Mouse (Mus musculus) kidney, postnatal 0 days (tissue): ENCODE results near the gene Ccdc65. TPM values are rescaled to one million over a fixed set of nuclear protein-coding genes. Genes with fewer than 3 reads are reported as not detected.

Experiments used
- ATAC-seq: fragments of 200-750 bp; cut with Nextera tagmentation; replicated peaks from 2 replicates; pipeline ENCODE4 v1.8.0; 2017; ENCODE audit warnings: low read depth, moderate number of reproducible peaks, moderate TSS enrichment, moderate library complexity; ENCODE audit not compliant: low FRiP score
- DNase-seq: peaks from one replicate; pipeline ENCODE4 v3.0.0-alpha.2; 2016; ENCODE audit warnings: low spot score
- H3K27ac ChIP-seq: fragments of 300-500 bp; sonication (generic); 2 replicates; pipeline ENCODE4 v1.5.1; 2014; ENCODE audit warnings: mild to moderate bottlenecking
- H3K27me3 ChIP-seq: fragments of 300-500 bp; sonication (generic); 2 replicates; pipeline ENCODE4 v1.6.1; 2014; ENCODE audit warnings: low read length, mixed read lengths; ENCODE audit not compliant: insufficient read depth
- H3K36me3 ChIP-seq: fragments of 300-500 bp; sonication (generic); 2 replicates; pipeline ENCODE4 v1.6.1; 2014; ENCODE audit warnings: low read length, mixed read lengths; ENCODE audit not compliant: insufficient read depth
- H3K4me1 ChIP-seq: fragments of 300-500 bp; sonication (generic); replicated peaks from 2 replicates; pipeline ENCODE4 v1.6.1; 2014; ENCODE audit warnings: antibody characterized with exemption, low read length, mixed read lengths; ENCODE audit not compliant: insufficient read depth
- H3K4me2 ChIP-seq: fragments of 300-500 bp; sonication (generic); 2 replicates; pipeline ENCODE4 v1.6.1; 2014; ENCODE audit warnings: mild to moderate bottlenecking, low read length, moderate library complexity, mixed read lengths
- H3K4me3 ChIP-seq: fragments of 300-500 bp; sonication (generic); replicated peaks from 2 replicates; pipeline ENCODE4 v1.5.1; 2014; ENCODE audit warnings: low read depth, low read length
- H3K9ac ChIP-seq: fragments of 300-500 bp; sonication (generic); 2 replicates; pipeline ENCODE4 v1.6.1; 2014; ENCODE audit warnings: low read depth, low read length
- H3K9me3 ChIP-seq: fragments of 300-500 bp; sonication (generic); replicated peaks from 2 replicates; pipeline ENCODE4 v1.6.1; 2016; ENCODE audit warnings: low read length, inconsistent platforms, mixed read lengths
- CTCF ChIP-seq: IDR thresholded peaks from 2 replicates; pipeline ENCODE4 v1.5.1; 2016; ENCODE audit warnings: antibody characterized with exemption, low read depth, mild to moderate bottlenecking, moderate library complexity
- WGBS: fragments of 180-500 bp; shearing (Covaris S2); extraction: QIAGEN DNeasy Blood & Tissue Kit; methylation state at CpG from one replicate; pipeline ENCODE4 v1.1.7; 2014; 5-methylcytosine and 5-hydroxymethylcytosine counted together
- polyA plus RNA-seq: library from polyadenylated mRNA; unstranded; fragments of >200 nt; fragmentation: Nextera tagmentation; extraction: Ambion mirVana; gene quantifications from 2 replicates; pipeline ENCODE4 v1.2.1, GENCODE M21; 2015

The Ccdc65 gene
- polyA plus RNA-seq, 1 experiment from 2014 or later: 0.74 TPM

DNA sequence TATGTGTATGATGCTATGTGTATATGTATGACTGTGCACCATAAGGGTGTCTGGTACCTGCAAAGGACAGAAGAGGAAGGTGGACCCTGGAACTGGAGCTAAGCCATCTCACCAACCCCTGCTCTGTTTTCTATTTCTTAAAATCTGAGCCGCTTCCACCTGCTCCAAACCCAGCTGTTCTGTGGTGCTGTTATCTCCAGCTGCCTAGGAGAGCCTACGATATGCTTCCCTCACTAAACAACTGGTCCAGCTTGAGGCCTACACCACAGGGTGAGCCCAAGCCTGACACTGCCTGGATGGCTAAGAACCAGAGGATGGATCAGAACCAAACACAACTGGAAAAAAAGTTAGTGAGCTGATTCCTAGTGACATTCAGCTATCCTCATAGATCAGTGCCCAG is 46.1 kb downstream of the Ccdc65 start:
- Histone ChIP-seq H3K27me3 (no peaks in the 10 kb centered on the region), H3K9me3 (no peaks in the 10 kb centered on the region), H3K4me3 (no peak overlapping the region), H3K27ac (no peak overlapping the region), H3K9ac (no peak overlapping the region), H3K4me2 (no peak overlapping the region), H3K4me1 (no peaks in the 10 kb centered on the region), H3K36me3 (peaks cover 2% of the 10 kb centered on the region; the same call in 1 of the 2 replicates)
- TF ChIP-seq CTCF: no peak
- no peak for DNase-seq
- 94% methylated on average over 2 of the region's 2 CpGs for WGBS
- no peak for ATAC-seq

- H3K27me3 ChIP-seq: no peaks in the 10 kb centered on the region
- peak overlapping the region; percentile 93 for H3K4me3 ChIP-seq
- H3K9me3 ChIP-seq: no peaks in the 10 kb centered on the region
- H3K9ac ChIP-seq: peak overlapping the region; percentile 95
- WGBS: 0% methylated on average over 20 of the region's 24 CpGs
- 0 out of 2 replicates have a peak, but pooled peaks cover 6% of the 10 kb centered on the region for H3K36me3 ChIP-seq
- 0 out of 2 replicates have a peak, but pooled peaks have one; percentile 30 for TF ChIP-seq CTCF
- DNase-seq (peak; percentile 94), ATAC-seq (peak; percentile 84)
- H3K4me1 ChIP-seq: peaks cover 10% of the 10 kb centered on the region
- peak overlapping the region; percentile 94 for H3K27ac ChIP-seq
- H3K4me2 ChIP-seq: peak overlapping the region; percentile 92
These were observed 54.2 kb downstream of the Ccdc65 start for GRCm38 (mm10) chr15:98762201-98762621.

DNA sequence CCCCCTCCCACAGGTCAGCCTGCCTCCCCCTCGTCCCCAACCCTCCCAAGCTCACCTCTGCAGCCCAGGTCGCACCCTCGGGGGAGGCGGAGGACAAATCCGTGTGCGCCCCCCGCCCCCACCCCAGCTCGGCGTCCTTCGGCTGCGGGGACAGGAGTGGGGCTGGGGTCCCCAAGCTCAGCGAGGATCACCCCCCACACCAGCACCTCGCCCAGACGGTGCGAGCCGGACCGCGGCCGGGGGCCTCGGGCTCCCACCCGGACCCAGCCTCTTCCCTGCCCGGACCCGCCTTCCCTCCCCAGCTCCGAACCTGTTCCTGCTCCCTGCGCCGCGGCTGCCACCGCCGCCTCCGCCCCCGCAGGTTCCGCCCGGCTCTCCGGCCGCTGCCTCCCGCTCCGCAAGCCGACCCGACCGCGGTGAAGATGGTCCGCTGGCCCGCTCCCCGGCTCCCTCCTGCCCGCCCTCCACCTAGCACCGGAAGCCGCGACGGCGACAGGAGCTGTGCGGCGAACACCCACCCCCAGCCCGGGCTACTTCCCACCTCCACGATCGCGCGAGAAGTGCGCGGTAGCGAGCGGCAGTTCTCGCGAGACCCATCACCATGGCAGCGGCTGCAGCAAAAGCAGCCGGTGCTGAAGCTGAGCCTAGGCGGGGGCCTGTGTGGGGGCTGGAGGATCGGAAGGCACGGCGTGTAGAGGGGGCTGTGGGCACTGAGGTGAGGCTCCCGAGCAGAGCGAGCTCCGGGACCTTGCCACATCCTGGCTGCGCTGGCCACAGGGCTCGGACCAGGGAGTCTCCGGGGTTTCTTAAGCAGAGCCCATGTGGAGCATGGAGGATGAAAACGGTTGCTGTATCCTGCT is 54.9 kb downstream of the Ccdc65 start, which contains the start of gene Arf3:
Gene Arf3 (minus strand): TSS at position 545 of the 860 bp plus-strand sequence.
- peak; percentile 96 for DNase-seq
- under 1% methylated on average over 66 of the region's 76 CpGs for WGBS
- Histone ChIP-seq H3K4me2 (peak within 1 kb of the TSS; percentile 92), H3K9ac (peak within 1 kb of the TSS; percentile 95), H3K4me3 (peak within 1 kb of the TSS; percentile 93), H3K36me3 (0 out of 2 replicates have a peak, but pooled peaks cover 6% of the 10 kb centered on the region), H3K4me1 (peaks cover 10% of the 10 kb centered on the region), H3K27me3 (no peaks in the 10 kb centered on the region), H3K9me3 (no peaks in the 10 kb centered on the region), H3K27ac (peak within 1 kb of the TSS; percentile 94)
- ATAC-seq: peak; percentile 93
- TF ChIP-seq CTCF: no peak

DNA sequence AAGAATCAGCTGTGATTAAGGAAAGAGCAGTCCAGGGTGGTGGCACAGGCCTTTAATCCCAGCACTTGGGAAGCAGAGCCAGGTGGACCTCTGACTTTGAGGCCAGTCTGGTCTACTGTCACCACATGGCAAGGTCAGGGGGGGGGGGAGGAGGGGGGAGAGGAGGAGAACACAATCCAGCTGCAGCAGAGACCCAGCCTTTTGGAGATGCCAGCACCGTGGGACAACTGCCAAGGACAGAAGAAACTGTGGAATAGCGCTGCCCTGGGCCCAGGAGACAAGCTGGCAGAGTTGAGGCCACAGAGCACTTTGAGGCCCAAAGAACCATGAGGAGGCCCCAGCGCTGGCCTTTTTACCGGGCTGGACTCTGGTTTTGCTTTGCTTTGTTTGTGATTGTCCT is 57.9 kb downstream of the Ccdc65 start:
- H3K9me3 ChIP-seq: no peaks in the 10 kb centered on the region
- no peak overlapping the region for H3K4me3 ChIP-seq
- no peak for ATAC-seq
- H3K4me2 ChIP-seq: no peak overlapping the region
- H3K4me1 ChIP-seq: peaks cover 10% of the 10 kb centered on the region
- H3K9ac ChIP-seq: no peak overlapping the region
- H3K27me3 ChIP-seq: peaks cover under 1% of the 10 kb centered on the region; the same call in 1 of the 2 replicates
- 66% methylated on average over 4 of the region's 4 CpGs for WGBS
- H3K27ac ChIP-seq: no peak overlapping the region
- no peak for TF ChIP-seq CTCF
- H3K36me3 ChIP-seq: no peaks in the 10 kb centered on the region
- no peak for DNase-seq

DNA sequence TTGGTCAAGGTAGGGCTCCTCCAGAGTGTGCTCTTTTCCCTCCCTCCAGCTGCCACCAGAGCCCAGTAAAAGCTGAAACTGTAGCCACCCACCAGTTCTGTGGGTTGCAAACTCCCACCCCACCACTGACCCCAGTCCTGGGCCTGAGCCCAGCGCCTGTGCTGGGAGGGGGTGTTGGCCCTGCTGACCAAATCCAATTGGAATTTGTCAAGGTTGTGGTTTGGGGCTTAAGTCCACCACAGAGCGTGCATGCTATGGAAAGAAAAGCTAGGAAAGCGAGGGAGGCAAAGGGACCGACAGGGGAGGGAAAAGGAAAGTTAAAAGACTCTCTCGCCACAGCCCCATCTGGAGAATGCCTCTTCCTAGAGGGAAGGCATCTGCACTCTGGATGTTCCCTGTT is 60.3 kb downstream of the Ccdc65 start:
- Histone ChIP-seq H3K4me2 (no peak overlapping the region), H3K27ac (no peak overlapping the region), H3K9me3 (no peaks in the 10 kb centered on the region), H3K27me3 (peaks cover 16% of the 10 kb centered on the region), H3K9ac (no peak overlapping the region), H3K4me1 (peaks cover 5% of the 10 kb centered on the region; the same call in 1 of the 2 replicates), H3K4me3 (no peak overlapping the region), H3K36me3 (no peaks in the 10 kb centered on the region)
- DNase-seq (no peak), ATAC-seq (no peak)
- no peak for TF ChIP-seq CTCF
- WGBS: 18% methylated on average over 5 of the region's 5 CpGs

DNA sequence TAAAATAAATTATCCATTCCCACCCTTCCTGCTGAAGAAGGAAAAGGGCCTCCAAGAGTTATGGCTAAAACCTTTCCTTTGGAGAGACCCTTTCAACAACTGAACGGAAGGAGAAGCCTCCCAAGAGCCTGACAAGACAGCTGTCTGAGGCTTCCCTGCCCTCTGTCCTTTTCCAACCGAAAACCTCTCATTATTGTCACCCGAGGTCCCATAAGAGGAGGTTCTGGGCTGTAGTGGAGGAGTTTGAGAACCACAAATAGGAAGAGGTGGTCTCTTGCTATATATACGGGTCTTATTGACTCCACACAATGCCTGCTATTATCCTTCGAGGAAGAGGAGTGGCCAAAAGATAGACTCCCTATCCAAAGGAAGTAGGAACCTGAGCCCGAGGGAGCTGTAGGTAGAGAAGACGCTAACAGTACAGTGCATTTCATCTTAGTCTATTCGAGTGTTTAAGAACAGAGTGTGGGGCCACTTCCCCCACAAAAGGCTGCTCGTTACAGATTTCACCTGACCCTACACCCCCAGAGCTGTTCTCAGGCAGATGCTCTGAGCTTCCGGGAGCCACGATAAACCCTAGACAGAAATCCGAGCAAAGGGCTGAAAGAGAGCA is 63.9 kb downstream of the Ccdc65 start:
- Histone ChIP-seq H3K9me3 (no peaks in the 10 kb centered on the region), H3K27ac (no peak overlapping the region), H3K9ac (no peak overlapping the region), H3K36me3 (no peaks in the 10 kb centered on the region), H3K27me3 (peaks cover 44% of the 10 kb centered on the region), H3K4me3 (peak overlapping the region; percentile 29; the same call in 1 of the 2 replicates), H3K4me1 (peaks cover 8% of the 10 kb centered on the region; the same call in 1 of the 2 replicates), H3K4me2 (peak overlapping the region; percentile 68)
- ATAC-seq (no peak), DNase-seq (no peak)
- no peak for TF ChIP-seq CTCF
- 6% methylated on average over 12 of the region's 12 CpGs for WGBS
